Mouse (Mus musculus) T-helper 1 cell (primary cell): Measurements from ENCODE around the gene Sprr2b.
"Not testable (repeated sequence)": the region's sequence is repeated elsewhere in the genome, so short reads cannot be mapped to it uniquely, and the experiment has no call there.

Experiments used
- in situ Hi-C: fragments of 300-600 bp; cut with MboI, MseI; formaldehyde crosslinking; loops from one replicate; pipeline ENCODE4 v1.15.1; 2025; ENCODE audit warnings: high pct_unique_total_duplicates

Gene Sprr2b

GRCm38 (mm10) chr3:92316320-92316719, at the start of gene Sprr2b:
Sprr2b (plus strand) TSS chr3:92316620.
- in situ Hi-C loops, result no loop called here

- in situ Hi-C loops, result not testable (repeated sequence)
Measured at GRCm38 (mm10) chr3:92271414-92271985, 44.9 kb upstream of the Sprr2b start.

GRCm38 (mm10) chr3:92273504-92273903, 42.9 kb upstream of the Sprr2b start:
- in situ Hi-C loops, result not testable (repeated sequence)

GRCm38 (mm10) chr3:92274018-92274417, 42.4 kb upstream of the Sprr2b start:
- in situ Hi-C loops, result not testable (repeated sequence)

GRCm38 (mm10) chr3:92279663-92280062, 36.8 kb upstream of the Sprr2b start:
- in situ Hi-C loops, result loop anchor here (5.0 kb wide), 1 partner anchor 67 kb away; no protein-coding TSS in a partner anchor

- in situ Hi-C loops, result loop anchor here (5.0 kb wide), 1 partner anchor 69 kb away; no protein-coding TSS in a partner anchor
Measured at GRCm38 (mm10) chr3:92280963-92281606, 35.3 kb upstream of the Sprr2b start.

GRCm38 (mm10) chr3:92285101-92285500, 31.3 kb upstream of the Sprr2b start, which contains the start of gene Sprr2a3:
Sprr2a3 (plus strand) TSS chr3:92285417.
- in situ Hi-C loops, result not testable (repeated sequence)

GRCm38 (mm10) chr3:92288489-92288888, 27.9 kb upstream of the Sprr2b start:
- in situ Hi-C loops, result not testable (repeated sequence)

- in situ Hi-C loops, result no loop called here
Measured at GRCm38 (mm10) chr3:92307406-92307805, 9.0 kb upstream of the Sprr2b start.

GRCm38 (mm10) chr3:92317384-92317783, 964 bp downstream of the Sprr2b start:
- in situ Hi-C loops, result no loop called here

GRCm38 (mm10) chr3:92336278-92336677, 19.9 kb downstream of the Sprr2b start:
- in situ Hi-C loops, result no loop called here

- in situ Hi-C loops, result no loop called here
Measured at GRCm38 (mm10) chr3:92338840-92339239, 22.4 kb downstream of the Sprr2b start, which contains the start of gene Sprr2d. Sprr2d (plus strand) TSS chr3:92339140.

GRCm38 (mm10) chr3:92351843-92352242, 35.4 kb downstream of the Sprr2b start, which contains the start of gene Sprr2e:
Sprr2e (plus strand) TSS chr3:92352143.
- in situ Hi-C loops, result loop anchor here (10.0 kb wide), 1 partner anchor 57 kb away; no protein-coding TSS in a partner anchor

- in situ Hi-C loops, result no loop called here
Measured at GRCm38 (mm10) chr3:92361619-92362018, 45.2 kb downstream of the Sprr2b start.

GRCm38 (mm10) chr3:92364887-92365286, 48.5 kb downstream of the Sprr2b start, which contains the start of gene Sprr2f:
Sprr2f (plus strand) TSS chr3:92365187.
- in situ Hi-C loops, result no loop called here
